Mouse (Mus musculus) T-helper 1 cell (primary cell): ENCODE measurements around the gene Sim2.

Source experiments
- in situ Hi-C: fragments of 300-600 bp; cut with MboI, MseI; formaldehyde crosslinking; loops from one replicate; pipeline ENCODE4 v1.15.1; 2025; ENCODE audit warnings: high pct_unique_total_duplicates

Sim2 gene

GRCm38 (mm10) chr16:94094251-94095108 is 9.7 kb downstream of the Sim2 start:
- in situ Hi-C loops, result loop anchor here (5.0 kb wide), 1 partner anchor 233 kb away; the partner anchor contains the start of gene Ripply3

GRCm38 (mm10) chr16:94095109-94095822 is 10.5 kb downstream of the Sim2 start:
- in situ Hi-C loops, result no loop called here

DNA sequence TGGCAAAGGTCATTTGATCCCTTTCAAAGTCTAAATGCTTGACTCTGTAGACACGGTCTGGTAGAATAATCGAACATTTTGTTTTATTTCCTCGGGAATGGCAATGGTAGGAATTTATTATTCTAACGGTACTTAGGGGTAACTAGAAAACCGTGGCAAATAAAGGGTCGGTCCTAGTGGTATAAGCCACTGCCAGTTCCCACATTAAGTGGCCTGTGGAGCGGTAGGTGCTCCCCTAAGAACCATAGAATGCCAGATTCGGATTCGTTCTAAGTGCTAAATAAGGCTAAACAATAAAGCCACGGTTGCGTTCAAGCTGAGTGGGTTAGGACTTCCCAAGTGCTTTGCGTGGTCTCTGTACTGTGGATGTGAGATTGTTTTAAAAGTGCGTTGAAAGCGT is 11.7 kb downstream of the Sim2 start:
- in situ Hi-C loops, result no loop called here

DNA sequence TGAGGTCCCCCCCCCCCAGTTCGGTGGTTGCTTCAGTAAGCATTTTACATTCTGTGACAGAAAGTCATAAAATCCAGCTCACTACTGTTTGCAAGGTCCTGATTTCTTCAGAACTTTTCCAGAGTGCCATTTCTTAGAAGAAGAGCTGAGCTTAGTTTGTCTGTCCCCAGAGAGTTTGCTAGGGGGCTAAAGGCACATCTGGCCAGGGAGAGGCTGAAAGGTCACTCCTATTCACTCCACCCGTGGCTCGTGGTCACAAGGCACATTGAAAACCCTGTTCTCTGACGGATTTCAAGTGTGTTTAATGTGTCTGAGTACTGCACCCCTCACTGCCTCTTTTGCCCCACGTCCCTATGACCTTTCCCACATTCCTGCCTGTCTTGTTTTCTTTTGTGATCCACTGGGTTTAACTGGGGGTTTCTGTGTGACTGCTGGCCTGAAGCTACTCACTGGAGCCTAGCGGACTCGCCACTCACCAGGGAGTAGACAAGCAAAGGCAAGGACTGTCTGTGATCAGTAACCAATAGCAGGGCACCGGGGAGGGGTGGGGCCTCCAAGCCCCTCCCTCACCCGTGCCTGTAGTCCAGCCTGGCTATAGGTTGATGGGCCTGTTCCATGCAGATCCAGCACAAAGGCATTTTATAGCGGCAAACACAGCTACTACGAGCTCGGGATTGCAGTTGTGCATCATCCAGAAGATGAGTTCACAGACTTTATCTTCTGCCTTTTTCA is 13.2 kb downstream of the Sim2 start:
- in situ Hi-C loops, result no loop called here

- in situ Hi-C loops, result no loop called here
Observed at GRCm38 (mm10) chr16:94113160-94113559, 28.4 kb downstream of the Sim2 start.

DNA sequence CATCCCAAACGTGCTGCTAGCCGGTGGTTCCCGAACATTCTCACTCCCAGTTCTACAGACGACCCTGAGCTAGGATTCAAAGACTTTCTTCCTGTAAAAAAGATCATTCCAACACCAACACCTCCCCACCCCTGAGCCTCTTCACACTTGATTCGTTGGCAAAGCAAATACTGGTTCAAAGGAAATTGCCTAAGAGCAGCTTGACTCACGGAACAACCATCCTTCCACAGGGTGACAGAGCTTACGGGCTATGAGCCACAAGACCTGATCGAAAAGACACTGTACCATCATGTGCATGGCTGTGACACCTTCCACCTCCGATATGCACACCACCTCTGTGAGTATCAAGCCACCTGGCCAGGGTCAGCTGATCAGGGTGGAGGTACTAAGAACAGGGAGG is 30.0 kb downstream of the Sim2 start:
- in situ Hi-C loops, result no loop called here

DNA sequence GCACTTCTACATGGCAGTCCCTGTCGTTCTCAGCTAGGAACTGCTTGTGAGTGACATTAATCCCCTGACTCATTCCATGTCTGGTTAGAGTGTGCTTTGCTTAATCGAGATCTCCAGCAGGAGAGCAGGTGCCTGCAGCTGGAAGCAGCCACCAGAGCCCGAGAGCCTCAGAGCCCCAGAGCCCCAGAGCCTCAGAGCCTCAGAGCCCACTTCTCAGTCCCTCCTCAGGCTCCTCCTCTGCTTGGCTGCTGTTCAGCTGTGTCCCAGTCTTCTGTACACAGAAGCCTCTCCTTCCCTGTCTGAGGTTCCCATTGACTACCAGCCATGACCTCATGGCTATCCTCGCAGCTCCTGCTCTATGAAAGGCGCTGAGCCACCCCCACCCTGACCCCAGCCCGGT is 32.6 kb downstream of the Sim2 start:
- in situ Hi-C loops, result no loop called here

- in situ Hi-C loops, result no loop called here
Observed at GRCm38 (mm10) chr16:94118394-94118793, 33.7 kb downstream of the Sim2 start.

GRCm38 (mm10) chr16:94122347-94122746 is 37.6 kb downstream of the Sim2 start:
- in situ Hi-C loops, result no loop called here

GRCm38 (mm10) chr16:94123247-94123646 is 38.5 kb downstream of the Sim2 start:
- in situ Hi-C loops, result no loop called here

GRCm38 (mm10) chr16:94125172-94125981 is 40.6 kb downstream of the Sim2 start:
- in situ Hi-C loops, result no loop called here

GRCm38 (mm10) chr16:94126200-94126599 is 41.5 kb downstream of the Sim2 start:
- in situ Hi-C loops, result no loop called here

GRCm38 (mm10) chr16:94128236-94128835 is 43.6 kb downstream of the Sim2 start:
- in situ Hi-C loops, result no loop called here

DNA sequence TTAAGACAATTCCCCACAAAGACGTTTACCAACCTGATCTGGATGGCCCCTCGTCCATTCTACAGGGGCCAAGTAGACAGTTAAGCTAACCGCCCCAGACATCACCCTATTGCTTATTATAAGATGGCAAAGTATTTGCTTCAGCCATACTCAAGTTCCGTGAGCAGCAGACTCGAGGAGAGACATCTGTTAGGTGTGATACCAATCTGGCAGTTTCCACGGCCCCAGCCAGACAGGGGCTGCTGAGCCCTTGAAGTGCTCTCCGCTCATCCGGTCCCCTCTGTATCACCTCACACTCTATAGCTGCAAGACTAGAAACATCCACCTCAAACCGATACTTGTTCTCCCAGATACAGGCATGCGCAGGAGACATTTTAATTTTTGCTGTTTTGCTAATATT is 49.5 kb downstream of the Sim2 start:
- in situ Hi-C loops, result loop anchor here (5.0 kb wide), 1 partner anchor 38 kb away; no protein-coding TSS in a partner anchor

DNA sequence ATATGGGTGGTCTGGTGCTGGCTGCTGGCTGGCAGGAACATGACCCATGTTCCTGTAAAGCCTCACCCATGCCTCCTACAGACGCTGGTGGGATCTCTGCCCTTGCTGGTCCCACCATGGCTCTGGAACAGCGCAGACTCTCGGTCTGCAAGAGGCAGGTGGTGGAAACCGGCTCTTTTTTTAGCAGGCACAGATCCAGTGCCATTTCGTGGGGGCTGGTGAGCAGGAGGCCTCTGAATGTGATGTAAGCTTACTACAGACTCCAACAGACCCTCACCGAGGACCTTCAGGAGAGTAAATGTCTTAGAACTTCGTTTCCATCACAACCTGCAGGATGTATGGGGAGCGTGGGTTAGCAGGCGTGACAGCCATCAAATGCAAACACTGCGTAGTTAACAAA is 56.0 kb downstream of the Sim2 start:
- in situ Hi-C loops, result no loop called here

DNA sequence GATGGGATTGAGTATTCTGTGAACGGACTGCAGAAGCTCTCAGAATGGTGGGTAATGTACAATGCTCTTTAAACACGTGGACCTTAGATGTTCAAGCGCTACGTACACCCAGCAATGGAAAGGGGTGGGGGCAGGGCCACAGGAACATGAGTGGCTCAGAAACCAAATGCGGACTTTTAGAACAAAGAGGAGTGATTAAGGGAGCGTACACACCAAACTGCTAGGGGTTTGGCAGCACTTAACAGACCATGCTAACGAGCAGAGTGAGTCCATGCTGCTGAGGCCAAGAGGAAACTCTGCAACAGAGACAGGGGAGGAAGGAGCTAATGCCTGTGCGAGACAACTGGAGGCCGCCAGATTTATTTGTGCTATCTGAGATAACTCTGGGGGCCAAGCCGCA is 58.6 kb downstream of the Sim2 start:
- in situ Hi-C loops, result no loop called here

- in situ Hi-C loops, result no loop called here
Observed at GRCm38 (mm10) chr16:94148139-94148538, 63.4 kb downstream of the Sim2 start.

GRCm38 (mm10) chr16:94150125-94151103 is 65.7 kb downstream of the Sim2 start:
- in situ Hi-C loops, result no loop called here

DNA sequence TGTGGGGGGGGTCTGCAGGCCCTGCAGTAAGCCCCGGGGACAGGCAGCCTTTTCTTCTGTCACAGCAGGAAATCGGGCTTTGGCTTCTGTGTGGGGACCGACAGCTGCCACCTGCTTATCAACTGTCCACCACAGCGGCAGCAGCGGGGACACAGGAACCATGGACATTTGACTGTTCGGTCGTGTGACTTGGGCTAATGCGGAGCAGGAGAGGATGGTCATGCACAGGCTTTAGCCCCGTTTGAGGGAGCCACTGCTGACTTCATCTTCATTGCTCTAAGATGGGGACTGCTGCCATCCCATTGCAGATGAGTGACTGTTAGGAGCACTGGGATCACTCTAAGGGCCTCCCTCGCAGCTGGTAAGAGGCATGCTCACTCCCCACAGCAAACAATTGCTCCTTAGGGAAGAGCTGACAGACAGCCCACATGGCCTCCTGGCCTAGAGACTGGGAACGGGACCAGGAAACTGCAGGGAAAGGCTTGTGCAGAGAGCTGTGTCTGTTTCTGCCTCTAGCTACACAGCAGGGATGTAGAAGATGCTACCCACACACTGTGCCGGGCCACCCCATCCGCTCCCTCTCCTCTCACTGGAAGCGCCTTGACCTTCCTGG is 70.4 kb downstream of the Sim2 start:
- in situ Hi-C loops, result no loop called here
